Comparison of ENCODE assay signal across 9 mouse cellular contexts in genomic region chr11:49103047-49103693, GRCm38 (mm10). TPM values are rescaled to one million over a fixed set of nuclear protein-coding genes. Genes with fewer than 3 reads are reported as not detected.
DNase-seq lines count a peak whose midpoint lies in the region; ATAC-seq and TF ChIP-seq lines count a peak whose summit lies in the region.
"Had no signal": no experiment of that assay in that cellular context is flagged by ENCODE, and none has a peak within 500 bp of the region (broad histone marks: within the 10 kb centered on the region; RNA-seq: fewer than 3 reads in every experiment).

No protein-coding gene starts in this region.

- peaks cover 23% of the 10 kb centered on the region for H3K36me3 ChIP-seq in G1E (replicated peaks)
- no peaks in the 10 kb centered on the region for H3K36me3 ChIP-seq in lung, embryonic 14.5 days (ENCODE audit: insufficient read depth)
- no peaks in the 10 kb centered on the region for H3K36me3 ChIP-seq in thymus, adult 2 months (ENCODE audit: control insufficient read depth, insufficient read depth, low read length)
- H3K36me3 ChIP-seq: liver, embryonic 15.5 days had no signal

- H3K27ac ChIP-seq in lung, embryonic 14.5 days (ENCODE audit: low read depth) = no peak overlapping the region
- H3K27ac ChIP-seq in thymus, adult 2 months (ENCODE audit: control insufficient read depth, insufficient read depth, low read length) = no peak overlapping the region
- H3K27ac ChIP-seq: liver, embryonic 15.5 days had no signal

- no peaks in the 10 kb centered on the region for H3K27me3 ChIP-seq in G1E (ENCODE audit: insufficient read depth, low read length)
- H3K27me3 ChIP-seq in lung, embryonic 14.5 days (ENCODE audit: insufficient read depth, low read length) = no peaks in the 10 kb centered on the region
- no peaks in the 10 kb centered on the region for H3K27me3 ChIP-seq in thymus, adult 2 months (ENCODE audit: control insufficient read depth, insufficient read depth, low read length)
- H3K27me3 ChIP-seq: liver, embryonic 15.5 days had no signal

- DNase-seq in G1E (ENCODE audit: low spot score) = peak; percentile 48
- DNase-seq in cerebellum, adult 11-12 months = peak; percentile 48
- peak; percentile 92 for DNase-seq in heart, postnatal 4 days
- DNase-seq in layer of hippocampus, adult 18-20 months (ENCODE audit: low spot score in 2 of 2) = peak; percentile 73 to 90
- DNase-seq in lung, embryonic 14.5 days = peak; percentile 95
- DNase-seq in ovary, postnatal 10 days (ENCODE audit: low spot score) = peak; percentile 71
- DNase-seq in thymus, adult 2 months = peak; percentile 90

- H3K9ac ChIP-seq in lung, embryonic 14.5 days = no peak overlapping the region
- H3K9ac ChIP-seq: liver, embryonic 15.5 days had no signal

- H3K9me3 ChIP-seq in G1E (replicated peaks) = no peaks in the 10 kb centered on the region
- no peaks in the 10 kb centered on the region for H3K9me3 ChIP-seq in lung, embryonic 14.5 days (ENCODE audit: low read depth, low read length)
- H3K9me3 ChIP-seq: liver, embryonic 15.5 days had no signal

- H3K4me3 ChIP-seq in G1E (ENCODE audit: low read depth, low read length) = no peak overlapping the region; the same call in 1 of the 2 replicates
- no peak overlapping the region for H3K4me3 ChIP-seq in lung, embryonic 14.5 days (ENCODE audit: low read depth, low read length)
- H3K4me3 ChIP-seq in thymus, adult 2 months (ENCODE audit: control insufficient read depth, insufficient read depth, low read length) = no peak overlapping the region
- H3K4me3 ChIP-seq: liver, embryonic 15.5 days had no signal

- no peak for ATAC-seq in G1E (ENCODE audit: extremely low read depth, insufficient number of reproducible peaks, low FRiP score, poor library complexity, severe bottlenecking)
- peak; percentile 96 for ATAC-seq in frontal cortex, adult (ENCODE audit: low TSS enrichment)
- peak; percentile 77 for ATAC-seq in lung, embryonic 14.5 days (ENCODE audit: insufficient read depth)

- no peak overlapping the region for H3K4me2 ChIP-seq in lung, embryonic 14.5 days
- H3K4me2 ChIP-seq: liver, embryonic 15.5 days had no signal

- H3K4me1 ChIP-seq in G1E (ENCODE audit: insufficient read depth, low read depth, low read length) = peaks cover 55% of the 10 kb centered on the region
- H3K4me1 ChIP-seq in lung, embryonic 14.5 days (ENCODE audit: insufficient read depth) = no peaks in the 10 kb centered on the region
- peaks cover 26% of the 10 kb centered on the region for H3K4me1 ChIP-seq in thymus, adult 2 months (replicated peaks; ENCODE audit: control insufficient read depth, insufficient read depth, low read length)

- 10% methylated on average over 8 of the region's 8 CpGs for WGBS in lung, embryonic 14.5 days
- WGBS in thymus, adult 2 months = 31% methylated on average over 8 of the region's 8 CpGs

- peak; percentile 52 for TF ChIP-seq CTCF in G1E (IDR thresholded peaks at IDR 0.05; ENCODE audit: low read depth, low read length)
- peak; percentile 92 for TF ChIP-seq CTCF in lung, embryonic 14.5 days (IDR thresholded peaks at IDR 0.05; ENCODE audit: low read depth)
- no peak for TF ChIP-seq CTCF in thymus, adult 2 months (IDR thresholded peaks at IDR 0.05; ENCODE audit: borderline replicate concordance, control insufficient read depth, extremely low read depth, insufficient read depth, low read length, poor library complexity)

- TF ChIP-seq POLR2A in thymus, adult 2 months (IDR thresholded peaks at IDR 0.05; ENCODE audit: control insufficient read depth, extremely low read depth, insufficient read depth, low read length, poor library complexity) = no peak

RNA-seq across cellular contexts. Expression of gene Olfr1396, which starts 11.5 kb away (rescaled TPM):
- total RNA-seq in G1E (2014; fragmentation: Nextera tagmentation) (not detected in 2 replicates), G1E (2017) (0.06 and 0.11 TPM in 2 replicates)
- polyA plus RNA-seq in G1E (2012) = not detected in 2 replicates
- 1 to 10 TPM in 1 of 2 experiments, under 1 TPM in 1; 0.63 to 1.1 TPM for total RNA-seq in heart, postnatal 4 days (2021)
- total RNA-seq in layer of hippocampus, adult 18-20 months (2021) = not detected
- not detected in 2 replicates for polyA plus RNA-seq in lung, embryonic 14.5 days (2014; fragmentation: Nextera tagmentation; extraction: Ambion mirVana)
- 0.19 TPM in 1 of 2 replicates, not detected in the other for polyA plus RNA-seq in thymus, adult 2 months (2012; rRNA removed)
- polyA plus RNA-seq: liver, embryonic 15.5 days had no signal

RNA-seq across cellular contexts. Expression of gene Ifi47, which starts 26.8 kb away (rescaled TPM):
- total RNA-seq in G1E (2014; fragmentation: Nextera tagmentation) (16.5 and 25.1 TPM in 2 replicates), G1E (2017) (31.6 and 32.2 TPM in 2 replicates)
- polyA plus RNA-seq in G1E (2012) = 0.81 and 0.99 TPM in 2 replicates
- total RNA-seq in heart, postnatal 4 days (2021) = 1 to 10 TPM; 1.4 to 1.6 TPM
- under 1 TPM; 0.40 to 0.51 TPM for total RNA-seq in layer of hippocampus, adult 18-20 months (2021)
- polyA plus RNA-seq in lung, embryonic 14.5 days (2014; fragmentation: Nextera tagmentation; extraction: Ambion mirVana) = 1.2 and 1.8 TPM in 2 replicates
- polyA plus RNA-seq in thymus, adult 2 months (2012; rRNA removed) = 37.5 and 45.3 TPM in 2 replicates

RNA-seq across cellular contexts. Expression of gene Olfr1395, which starts 38.9 kb away (rescaled TPM):
- total RNA-seq in G1E (2014; fragmentation: Nextera tagmentation) = not detected in 2 replicates
- 0.06 and 0.16 TPM in 2 replicates for total RNA-seq in G1E (2017)
- not detected in 2 replicates for polyA plus RNA-seq in G1E (2012)
- not detected for total RNA-seq in heart, postnatal 4 days (2021)
- total RNA-seq in layer of hippocampus, adult 18-20 months (2021) = not detected
- not detected in 2 replicates for polyA plus RNA-seq in lung, embryonic 14.5 days (2014; fragmentation: Nextera tagmentation; extraction: Ambion mirVana)
- polyA plus RNA-seq in thymus, adult 2 months (2012; rRNA removed) = not detected in 2 replicates
- polyA plus RNA-seq: liver, embryonic 15.5 days had no signal

RNA-seq across cellular contexts. Expression of gene Tgtp2, which starts 39.2 kb away (rescaled TPM):
- 8.3 and 10.0 TPM in 2 replicates for total RNA-seq in G1E (2014; fragmentation: Nextera tagmentation)
- 23.1 and 25.2 TPM in 2 replicates for total RNA-seq in G1E (2017)
- 0.20 and 0.26 TPM in 2 replicates for polyA plus RNA-seq in G1E (2012)
- not detected for total RNA-seq in heart, postnatal 4 days (2021)
- not detected for total RNA-seq in layer of hippocampus, adult 18-20 months (2021)
- polyA plus RNA-seq in lung, embryonic 14.5 days (2014; fragmentation: Nextera tagmentation; extraction: Ambion mirVana) = 0.09 and 0.16 TPM in 2 replicates
- 26.0 and 29.1 TPM in 2 replicates for polyA plus RNA-seq in thymus, adult 2 months (2012; rRNA removed)

RNA-seq across cellular contexts. Expression of gene Olfr1394, which starts 51.0 kb away (rescaled TPM):
- not detected in 2 replicates for total RNA-seq in G1E (2014; fragmentation: Nextera tagmentation)
- total RNA-seq in G1E (2017) = 0.16 and 0.17 TPM in 2 replicates
- not detected in 2 replicates for polyA plus RNA-seq in G1E (2012)
- total RNA-seq in heart, postnatal 4 days (2021) = not detected
- total RNA-seq in layer of hippocampus, adult 18-20 months (2021) = not detected
- polyA plus RNA-seq in lung, embryonic 14.5 days (2014; fragmentation: Nextera tagmentation; extraction: Ambion mirVana) = not detected in 2 replicates
- polyA plus RNA-seq in thymus, adult 2 months (2012; rRNA removed) = not detected in 2 replicates
- polyA plus RNA-seq: liver, embryonic 15.5 days had no signal

Comparison
In these comparisons a context has a peak if more than half of its experiments do, and no peak if none do; other contexts are left out.
1. RNA of gene Ifi47, which starts 26.8 kb away (total RNA-seq): 16.5 to 32.2 TPM in G1E; 1.4 to 1.6 TPM in heart, postnatal 4 days and 0.40 to 0.51 TPM in layer of hippocampus, adult 18-20 months; every median in the first group is over 4 times any median in the second.
2. Peak in every context shown above with its lines, with median percentiles within 50 percentile points of each other: DNase-seq.